Mouse (Mus musculus): ENCODE measurements around the gene Mast4.

DNA sequence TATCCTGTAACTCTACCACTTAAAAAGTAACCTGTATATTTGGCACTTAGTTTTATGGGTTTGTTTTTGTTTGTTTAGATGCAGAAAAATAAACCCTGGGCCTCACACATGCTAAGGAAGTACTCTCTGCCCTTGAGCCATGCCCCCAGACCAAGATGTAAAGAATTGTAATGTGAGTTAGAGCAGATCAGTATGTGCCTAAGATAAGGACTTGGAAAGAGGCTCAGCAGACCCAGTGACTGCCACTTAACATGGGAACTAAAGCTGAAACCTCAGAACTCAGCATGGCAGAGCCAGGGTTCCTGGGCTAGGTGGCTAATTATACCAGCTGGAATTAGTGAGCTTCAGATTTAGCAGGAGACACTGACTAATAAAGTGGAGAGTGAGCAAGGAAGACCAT, 196.0 kb downstream of the Mast4 start:
- no peak for TF ChIP-seq CTCF (IDR thresholded peaks at IDR 0.05; ENCODE audit: borderline replicate concordance, control insufficient read depth, extremely low read depth, insufficient read depth, low read length, poor library complexity)
- TF ChIP-seq POLR2A (IDR thresholded peaks at IDR 0.05; ENCODE audit: control insufficient read depth, extremely low read depth, insufficient read depth, low read length, poor library complexity): no peak

Measured in thymus, adult 2 months (tissue).